Mouse (Mus musculus): Measurements from ENCODE around the gene Klhl8.

Gene Klhl8

GRCm38 (mm10) chr5:103916595-103917356 is 5.7 kb upstream of the Klhl8 start:
- DNase-seq (ENCODE audit: low read depth in 1 of 2, low spot score in 2 of 2) = no peak

- DNase-seq (ENCODE audit: low read depth in 1 of 2, low spot score in 2 of 2) = no peak
Observed at GRCm38 (mm10) chr5:103914335-103915226, 3.5 kb upstream of the Klhl8 start.

GRCm38 (mm10) chr5:103913150-103913549 is 2.1 kb upstream of the Klhl8 start:
- no peak for DNase-seq (ENCODE audit: low read depth in 1 of 2, low spot score in 2 of 2)

- DNase-seq (ENCODE audit: low read depth in 1 of 2, low spot score in 2 of 2) = no peak
Observed at GRCm38 (mm10) chr5:103911555-103911954, 496 bp upstream of the Klhl8 start.

GRCm38 (mm10) chr5:103910156-103910555 is 903 bp downstream of the Klhl8 start:
- DNase-seq (ENCODE audit: low read depth in 1 of 2, low spot score in 2 of 2) = no peak

GRCm38 (mm10) chr5:103909466-103909865 is 1.6 kb downstream of the Klhl8 start:
- no peak for DNase-seq (ENCODE audit: low read depth in 1 of 2, low spot score in 2 of 2)

GRCm38 (mm10) chr5:103908851-103909250 is 2.2 kb downstream of the Klhl8 start:
- no peak for DNase-seq (ENCODE audit: low read depth in 1 of 2, low spot score in 2 of 2)

- DNase-seq (ENCODE audit: low read depth in 1 of 2, low spot score in 2 of 2) = no peak
Observed at GRCm38 (mm10) chr5:103907844-103908243, 3.2 kb downstream of the Klhl8 start.

- DNase-seq (ENCODE audit: low read depth in 1 of 2, low spot score in 2 of 2) = no peak
Observed at GRCm38 (mm10) chr5:103906173-103906572, 4.9 kb downstream of the Klhl8 start.

- DNase-seq (ENCODE audit: low read depth in 1 of 2, low spot score in 2 of 2) = no peak
Observed at GRCm38 (mm10) chr5:103898310-103898709, 12.7 kb downstream of the Klhl8 start.

- DNase-seq (ENCODE audit: low read depth in 1 of 2, low spot score in 2 of 2) = no peak
Observed at GRCm38 (mm10) chr5:103889766-103890165, 21.3 kb downstream of the Klhl8 start.

GRCm38 (mm10) chr5:103863759-103864158 is 47.3 kb downstream of the Klhl8 start:
- no peak for DNase-seq (ENCODE audit: low read depth in 1 of 2, low spot score in 2 of 2)

- DNase-seq (ENCODE audit: low read depth in 1 of 2, low spot score in 2 of 2) = no peak
Observed at GRCm38 (mm10) chr5:103860622-103861021, 50.4 kb downstream of the Klhl8 start.

- DNase-seq (ENCODE audit: low read depth in 1 of 2, low spot score in 2 of 2) = no peak
Observed at GRCm38 (mm10) chr5:103857151-103857550, 53.9 kb downstream of the Klhl8 start.

- no peak for DNase-seq (ENCODE audit: low read depth in 1 of 2, low spot score in 2 of 2)
Observed at GRCm38 (mm10) chr5:103856286-103857009, 54.6 kb downstream of the Klhl8 start.

- no peak for DNase-seq (ENCODE audit: low read depth in 1 of 2, low spot score in 2 of 2)
Observed at GRCm38 (mm10) chr5:103855483-103856211, 55.4 kb downstream of the Klhl8 start.

- DNase-seq (ENCODE audit: low read depth in 1 of 2, low spot score in 2 of 2) = no peak
Observed at GRCm38 (mm10) chr5:103854807-103855194, 56.3 kb downstream of the Klhl8 start.

- no peak for DNase-seq (ENCODE audit: low read depth in 1 of 2, low spot score in 2 of 2)
Observed at GRCm38 (mm10) chr5:103854041-103854806, 56.8 kb downstream of the Klhl8 start.

- DNase-seq (ENCODE audit: low read depth in 1 of 2, low spot score in 2 of 2) = no peak
Observed at GRCm38 (mm10) chr5:103852756-103853549, 58.1 kb downstream of the Klhl8 start.
